Mouse (Mus musculus) limb, embryonic 13.5 days (tissue): ENCODE measurements at regions not wholly inside any gene's neighbourhood (a gene's known extent, or its start where the extent isn't known, plus 50 kb on each side); places are given as distances from the start of the nearest gene placed in this dataset.
A peak's percentile ranks its signal among the peaks of the same experiment; 100 is the strongest.

ENCODE experiments used
- ATAC-seq: fragments of 200-750 bp; cut with Nextera tagmentation; 2 replicates; pipeline ENCODE4 v1.8.0; 2017; ENCODE audit warnings: low read depth, moderate number of reproducible peaks, moderate TSS enrichment; ENCODE audit not compliant: low FRiP score
- H3K27ac ChIP-seq: fragments of 300-500 bp; sonication (generic); 2 replicates; pipeline ENCODE4 v1.5.1; 2015; ENCODE audit warnings: inconsistent platforms, mild to moderate bottlenecking, moderate library complexity
- H3K27me3 ChIP-seq: fragments of 300-500 bp; sonication (generic); 2 replicates; pipeline ENCODE4 v1.6.1; 2015; ENCODE audit warnings: mild to moderate bottlenecking, inconsistent platforms
- H3K36me3 ChIP-seq: fragments of 300-500 bp; sonication (generic); 2 replicates; pipeline ENCODE4 v1.6.1; 2015; ENCODE audit warnings: inconsistent platforms, mild to moderate bottlenecking, moderate library complexity
- H3K4me1 ChIP-seq: fragments of 300-500 bp; sonication (generic); 2 replicates; pipeline ENCODE4 v1.6.1; 2015; ENCODE audit warnings: inconsistent platforms
- H3K4me2 ChIP-seq: fragments of 300-500 bp; sonication (generic); replicated peaks from 2 replicates; pipeline ENCODE4 v1.6.1; 2015; ENCODE audit warnings: inconsistent platforms, mild to moderate bottlenecking, moderate library complexity
- H3K4me3 ChIP-seq: fragments of 300-500 bp; sonication (generic); 2 replicates; pipeline ENCODE4 v1.5.1; 2015; ENCODE audit warnings: moderate library complexity, mild to moderate bottlenecking, inconsistent platforms
- H3K9ac ChIP-seq: fragments of 300-500 bp; sonication (generic); 2 replicates; pipeline ENCODE4 v1.6.1; 2015; ENCODE audit warnings: mild to moderate bottlenecking, inconsistent platforms
- H3K9me3 ChIP-seq: fragments of 300-500 bp; sonication (generic); 2 replicates; pipeline ENCODE4 v1.6.1; 2016; ENCODE audit warnings: inconsistent platforms
- WGBS: fragments of 180-500 bp; shearing (Covaris S2); methylation state at CpG from one replicate; pipeline ENCODE4 v1.1.7; 2015; 5-methylcytosine and 5-hydroxymethylcytosine counted together

- Histone ChIP-seq H3K27me3 (no peaks in the 10 kb centered on the region), H3K9ac (no peak overlapping the region), H3K27ac (peak overlapping the region; percentile 89), H3K4me3 (peak overlapping the region; percentile 37; the same call in 1 of the 2 replicates), H3K36me3 (no peaks in the 10 kb centered on the region), H3K4me1 (peaks cover 23% of the 10 kb centered on the region), H3K9me3 (no peaks in the 10 kb centered on the region), H3K4me2 (peak overlapping the region; percentile 63)
- peak; percentile 93 for ATAC-seq
- WGBS: 29% methylated on average over 18 of the region's 18 CpGs
Measured at GRCm38 (mm10) chr16:77499537-77500301, 102.2 kb downstream of the Gm11146 start.

GRCm38 (mm10) chr16:77495310-77495709, 106.6 kb downstream of the Gm11146 start:
- H3K36me3 ChIP-seq: no peaks in the 10 kb centered on the region
- H3K9ac ChIP-seq: no peak overlapping the region
- H3K4me1 ChIP-seq: peaks cover 10% of the 10 kb centered on the region
- no peaks in the 10 kb centered on the region for H3K9me3 ChIP-seq
- H3K27me3 ChIP-seq: no peaks in the 10 kb centered on the region
- no peak for ATAC-seq
- no peak overlapping the region for H3K4me2 ChIP-seq
- 93% methylated on average over 7 of the region's 7 CpGs for WGBS
- H3K27ac ChIP-seq: no peak overlapping the region
- no peak overlapping the region for H3K4me3 ChIP-seq

GRCm38 (mm10) chr16:77494042-77494441, 107.9 kb downstream of the Gm11146 start:
- H3K9ac ChIP-seq: no peak overlapping the region
- no peak overlapping the region for H3K4me3 ChIP-seq
- no peak overlapping the region for H3K4me2 ChIP-seq
- 85% methylated on average over 7 of the region's 7 CpGs for WGBS
- H3K9me3 ChIP-seq: no peaks in the 10 kb centered on the region
- H3K36me3 ChIP-seq: no peaks in the 10 kb centered on the region
- no peaks in the 10 kb centered on the region for H3K4me1 ChIP-seq
- no peak for ATAC-seq
- H3K27ac ChIP-seq: no peak overlapping the region
- no peaks in the 10 kb centered on the region for H3K27me3 ChIP-seq

GRCm38 (mm10) chr16:77488155-77488554, 113.7 kb downstream of the Gm11146 start:
- no peaks in the 10 kb centered on the region for H3K4me1 ChIP-seq
- no peaks in the 10 kb centered on the region for H3K27me3 ChIP-seq
- H3K9ac ChIP-seq: no peak overlapping the region
- H3K36me3 ChIP-seq: no peaks in the 10 kb centered on the region
- WGBS: 85% methylated on average over 1 of the region's 1 CpGs
- H3K4me2 ChIP-seq: no peak overlapping the region
- H3K9me3 ChIP-seq: no peaks in the 10 kb centered on the region
- no peak overlapping the region for H3K27ac ChIP-seq
- no peak for ATAC-seq
- no peak overlapping the region for H3K4me3 ChIP-seq

- Histone ChIP-seq H3K27ac (no peak overlapping the region), H3K27me3 (no peaks in the 10 kb centered on the region), H3K9ac (no peak overlapping the region), H3K36me3 (no peaks in the 10 kb centered on the region), H3K9me3 (no peaks in the 10 kb centered on the region), H3K4me1 (no peaks in the 10 kb centered on the region), H3K4me3 (no peak overlapping the region), H3K4me2 (no peak overlapping the region)
- ATAC-seq: no peak
- WGBS: 70% methylated on average over 7 of the region's 7 CpGs
Measured at GRCm38 (mm10) chr16:77479812-77480211, 122.1 kb downstream of the Gm11146 start.

- H3K9me3 ChIP-seq: no peaks in the 10 kb centered on the region
- no peaks in the 10 kb centered on the region for H3K36me3 ChIP-seq
- H3K4me1 ChIP-seq: no peaks in the 10 kb centered on the region
- H3K27ac ChIP-seq: no peak overlapping the region
- H3K4me3 ChIP-seq: no peak overlapping the region
- no peak for ATAC-seq
- no peaks in the 10 kb centered on the region for H3K27me3 ChIP-seq
- H3K9ac ChIP-seq: no peak overlapping the region
- WGBS: 94% methylated on average over 3 of the region's 3 CpGs
- H3K4me2 ChIP-seq: no peak overlapping the region
Measured at GRCm38 (mm10) chr16:77471868-77472267, 130.0 kb downstream of the Gm11146 start.

GRCm38 (mm10) chr16:77469903-77470302, 132.0 kb downstream of the Gm11146 start:
- H3K27ac ChIP-seq: no peak overlapping the region
- WGBS: 93% methylated on average over 4 of the region's 4 CpGs
- no peaks in the 10 kb centered on the region for H3K27me3 ChIP-seq

GRCm38 (mm10) chr16:77469328-77469875, 132.5 kb downstream of the Gm11146 start:
- Histone ChIP-seq H3K9me3 (no peaks in the 10 kb centered on the region), H3K4me3 (no peak overlapping the region), H3K27me3 (no peaks in the 10 kb centered on the region), H3K4me1 (no peaks in the 10 kb centered on the region), H3K36me3 (no peaks in the 10 kb centered on the region), H3K9ac (no peak overlapping the region), H3K4me2 (no peak overlapping the region), H3K27ac (no peak overlapping the region)
- 92% methylated on average over 6 of the region's 6 CpGs for WGBS
- ATAC-seq: no peak

More at GRCm38 (mm10) chr16:77469903-77470302, 132.0 kb downstream of the Gm11146 start:
- no peak for ATAC-seq
- H3K4me3 ChIP-seq: no peak overlapping the region
- H3K4me1 ChIP-seq: no peaks in the 10 kb centered on the region
- H3K9me3 ChIP-seq: no peaks in the 10 kb centered on the region
- H3K4me2 ChIP-seq: no peak overlapping the region
- no peak overlapping the region for H3K9ac ChIP-seq
- no peaks in the 10 kb centered on the region for H3K36me3 ChIP-seq

- Histone ChIP-seq H3K27me3 (no peaks in the 10 kb centered on the region), H3K9me3 (no peaks in the 10 kb centered on the region), H3K4me1 (no peaks in the 10 kb centered on the region), H3K9ac (no peak overlapping the region), H3K4me2 (no peak overlapping the region), H3K4me3 (no peak overlapping the region), H3K27ac (no peak overlapping the region), H3K36me3 (no peaks in the 10 kb centered on the region)
- ATAC-seq: no peak
- WGBS: 88% methylated on average over 12 of the region's 12 CpGs
Measured at GRCm38 (mm10) chr16:77467216-77467615, 134.7 kb downstream of the Gm11146 start.

GRCm38 (mm10) chr16:77464623-77465022, 137.3 kb downstream of the Gm11146 start:
- Histone ChIP-seq H3K27ac (no peak overlapping the region), H3K9me3 (no peaks in the 10 kb centered on the region), H3K4me2 (no peak overlapping the region), H3K36me3 (no peaks in the 10 kb centered on the region), H3K27me3 (no peaks in the 10 kb centered on the region), H3K4me1 (no peaks in the 10 kb centered on the region), H3K4me3 (no peak overlapping the region), H3K9ac (no peak overlapping the region)
- 70% methylated on average over 6 of the region's 6 CpGs for WGBS
- ATAC-seq: no peak

- Histone ChIP-seq H3K27me3 (no peaks in the 10 kb centered on the region), H3K36me3 (no peaks in the 10 kb centered on the region), H3K27ac (no peak overlapping the region), H3K4me3 (no peak overlapping the region), H3K9ac (no peak overlapping the region), H3K9me3 (no peaks in the 10 kb centered on the region), H3K4me2 (no peak overlapping the region), H3K4me1 (peaks cover 7% of the 10 kb centered on the region)
- 76% methylated on average over 3 of the region's 3 CpGs for WGBS
- ATAC-seq: no peak
Measured at GRCm38 (mm10) chr16:77461922-77462321, 140.0 kb downstream of the Gm11146 start.

- Histone ChIP-seq H3K9ac (no peak overlapping the region), H3K9me3 (no peaks in the 10 kb centered on the region), H3K27me3 (no peaks in the 10 kb centered on the region), H3K4me3 (no peak overlapping the region), H3K27ac (no peak overlapping the region), H3K4me2 (no peak overlapping the region), H3K4me1 (peaks cover 7% of the 10 kb centered on the region), H3K36me3 (no peaks in the 10 kb centered on the region)
- 81% methylated on average over 1 of the region's 1 CpGs for WGBS
- ATAC-seq: no peak
Measured at GRCm38 (mm10) chr16:77461459-77461858, 140.4 kb downstream of the Gm11146 start.

- ATAC-seq: peak; percentile 36; the same call in 1 of the 2 replicates
- no peaks in the 10 kb centered on the region for H3K27me3 ChIP-seq
- H3K9me3 ChIP-seq: no peaks in the 10 kb centered on the region
- no peak overlapping the region for H3K27ac ChIP-seq
- no peak overlapping the region for H3K4me2 ChIP-seq
- 30% methylated on average over 2 of the region's 2 CpGs for WGBS
- no peak overlapping the region for H3K4me3 ChIP-seq
- H3K9ac ChIP-seq: no peak overlapping the region
- H3K36me3 ChIP-seq: no peaks in the 10 kb centered on the region
- peaks cover 7% of the 10 kb centered on the region for H3K4me1 ChIP-seq
Measured at GRCm38 (mm10) chr16:77459651-77460050, 142.2 kb downstream of the Gm11146 start.
